Mouse (Mus musculus) embryonic stem cell, embryonic (primary cell): Measurements from ENCODE around the gene Fndc7.
"Not testable (repeated sequence)": the region's sequence is repeated elsewhere in the genome, so short reads cannot be mapped to it uniquely, and the experiment has no call there.

Experiments
- CTCF ChIA-PET, 4 experiments: fragments of 300-600 bp in 2 of 4; fragments of 350-600 bp in 2 of 4; sonication (Branson Sonifier 250); formaldehyde crosslinking; loops; one replicate each; lab custom pipeline; 2022; ENCODE audit warnings: inconsistent platforms in 2 of 4; lab: Charles Lee
- POLR2A ChIA-PET, 4 experiments: fragments of 300-600 bp in 2 of 4; fragments of 350-600 bp in 2 of 4; sonication (Branson Sonifier 250); formaldehyde crosslinking; loops; one replicate each; lab custom pipeline; 2022; ENCODE audit warnings: antibody characterized with exemption in 4 of 4, inconsistent platforms in 1 of 4; lab: Charles Lee

Fndc7 gene

DNA sequence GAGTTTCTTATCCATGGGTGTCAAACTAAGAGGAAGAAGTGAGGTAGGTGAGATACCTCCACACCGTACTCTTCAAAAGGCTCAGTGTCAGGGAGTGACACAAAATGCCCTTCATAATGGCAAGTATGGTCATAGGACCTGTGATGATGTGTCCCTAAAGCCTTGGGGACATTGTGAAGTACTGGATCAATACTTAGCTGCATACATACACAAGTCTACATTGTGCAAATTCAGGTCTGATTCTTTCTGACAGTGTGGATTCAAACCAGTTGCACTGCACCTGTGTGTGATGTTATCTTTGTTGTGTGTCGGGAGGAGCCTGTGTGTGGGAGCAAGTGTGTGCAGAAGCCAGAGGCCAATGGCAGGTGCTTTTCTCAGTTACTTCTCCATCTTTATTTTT is 38.7 kb downstream of the Fndc7 start:
- CTCF ChIA-PET = interaction anchor here in 1 of 4 experiments (0.6 kb wide), 1 partner anchor 74 kb away, joined by 4 read pairs; no protein-coding TSS in a partner anchor
- POLR2A ChIA-PET = interaction anchor here in 1 of 4 experiments (1.6 to 1.7 kb wide), 2 partner anchors 11 to 60 kb away, joined by 5 to 6 read pairs; partner anchors contain the start of genes Prpf38b and Stxbp3

- ChIA-PET POLR2A (interaction anchor here in 1 of 4 experiments (1.6 kb wide), 1 partner anchor 10 kb away, joined by 5 read pairs; the partner anchor contains the start of gene Stxbp3), CTCF (no interaction called here)
Observed at GRCm38 (mm10) chr3:108850506-108850905, 39.3 kb downstream of the Fndc7 start.

- ChIA-PET POLR2A (no interaction called here), CTCF (no interaction called here)
Observed at GRCm38 (mm10) chr3:108846616-108847015, 43.2 kb downstream of the Fndc7 start.

DNA sequence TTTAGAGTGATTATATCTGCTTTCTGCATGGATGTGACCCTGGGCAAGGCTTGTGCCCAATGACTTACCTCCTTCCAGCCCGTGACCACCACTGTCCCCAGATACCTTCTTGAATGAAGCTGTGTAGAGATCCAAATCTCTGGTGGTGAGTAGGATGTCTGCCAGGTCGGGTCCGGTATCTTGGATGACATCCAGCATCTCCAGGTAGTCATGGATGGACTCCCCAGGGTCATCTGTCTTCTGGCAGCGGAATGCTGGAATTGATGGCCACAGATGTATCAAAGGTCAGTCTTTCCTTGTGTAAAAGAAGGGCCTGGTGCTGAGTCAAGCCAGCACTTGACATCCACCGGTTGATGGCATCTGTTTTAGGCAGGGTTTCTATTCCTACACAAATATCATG is 45.3 kb downstream of the Fndc7 start:
- CTCF ChIA-PET = interaction anchor here in 1 of 4 experiments (1.0 kb wide), 1 partner anchor 12 kb away, joined by 6 read pairs; no protein-coding TSS in a partner anchor
- POLR2A ChIA-PET = interaction anchor here in 2 of 4 experiments (0.5 to 2.0 kb wide), 2 partner anchors 12 to 65 kb away, joined by 3 to 4 read pairs; no protein-coding TSS in a partner anchor

DNA sequence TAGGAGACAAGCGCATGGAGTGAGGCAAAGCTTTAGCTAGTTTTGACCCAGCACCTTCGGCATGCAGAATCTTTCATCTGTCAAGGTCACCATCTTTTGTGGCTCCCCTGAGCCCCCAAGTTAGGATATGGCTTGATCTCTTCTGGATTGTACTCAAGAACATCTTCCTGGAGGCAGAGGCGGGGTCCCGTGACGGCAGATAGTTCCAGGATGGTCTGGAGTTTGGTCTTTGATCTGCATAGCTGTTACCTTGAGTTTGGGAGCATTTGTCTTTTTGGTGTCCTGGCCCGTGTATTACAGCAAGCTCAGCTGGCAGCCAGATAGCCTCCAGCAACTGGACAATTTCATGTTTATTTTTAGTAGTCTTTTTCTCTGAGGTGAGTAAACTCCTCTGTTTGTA is 45.8 kb downstream of the Fndc7 start:
- ChIA-PET CTCF (interaction anchor here in 1 of 4 experiments (0.6 to 1.1 kb wide), 2 partner anchors 12 to 183 kb away, joined by 3 to 4 read pairs; partner anchors contain the start of gene Fam102b), POLR2A (interaction anchor here in 2 of 4 experiments (0.9 to 2.0 kb wide), 2 partner anchors 8 to 12 kb away, joined by 3 to 4 read pairs; no protein-coding TSS in a partner anchor)

- ChIA-PET CTCF (interaction anchor here in 3 of 4 experiments (0.6 to 2.2 kb wide), 18 partner anchors 12 to 351 kb away, joined by 3 to 23 read pairs (median 4); partner anchors contain the start of genes Prpf38b (in 2 of the 3) and Fam102b (in 1 of the 3)), POLR2A (interaction anchor here (0.6 to 2.1 kb wide), 30 partner anchors 10 to 407 kb away, joined by 3 to 19 read pairs (median 4); partner anchors contain the start of genes Prpf38b (in 3 of the 4), Gpsm2 (in 2 of the 4), Clcc1 (in 1 of the 4) and Fam102b (in 1 of the 4))
Observed at GRCm38 (mm10) chr3:108840716-108841054, 49.1 kb downstream of the Fndc7 start.

- ChIA-PET CTCF (interaction anchor here (0.6 to 2.2 kb wide), 26 partner anchors 9 to 909 kb away, joined by 3 to 23 read pairs (median 4); partner anchors contain the start of genes Prpf38b (in 2 of the 4), Fam102b (in 1 of the 4) and Gstm7 (in 1 of the 4)), POLR2A (interaction anchor here (0.6 to 2.1 kb wide), 34 partner anchors 10 to 407 kb away, joined by 3 to 19 read pairs (median 4); partner anchors contain the start of genes Prpf38b (in 3 of the 4), Gpsm2 (in 2 of the 4), Clcc1 (in 1 of the 4) and Fam102b (in 1 of the 4))
Observed at GRCm38 (mm10) chr3:108840000-108840715, 49.6 kb downstream of the Fndc7 start, which contains the start of gene Stxbp3. Gene Stxbp3 (minus strand): TSS chr3:108840526.

DNA sequence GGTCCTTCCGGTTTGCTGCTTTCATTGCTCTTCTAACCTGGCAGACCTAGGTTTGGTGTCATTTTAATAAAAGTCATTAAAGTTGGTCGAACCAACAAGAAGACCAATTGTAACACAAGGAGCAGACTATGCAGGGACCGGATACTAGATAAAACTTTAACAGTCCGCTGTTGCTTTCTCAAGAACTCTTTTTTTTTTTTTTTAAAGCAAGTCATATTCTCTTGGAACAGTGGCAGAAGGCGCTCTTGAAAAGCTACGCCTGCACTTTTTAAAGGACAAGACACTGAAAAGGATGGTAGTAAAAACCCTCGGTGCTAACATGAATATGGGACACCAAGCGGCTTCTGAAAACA is 50.2 kb downstream of the Fndc7 start:
- POLR2A ChIA-PET = interaction anchor here in 3 of 4 experiments (0.7 to 2.1 kb wide), 26 partner anchors 9 to 395 kb away, joined by 3 to 19 read pairs (median 4); partner anchors contain the start of genes Prpf38b (in 3 of the 3), Fam102b (in 1 of the 3), Gpsm2 (in 1 of the 3) and Sars (in 1 of the 3)
- CTCF ChIA-PET = interaction anchor here (0.6 to 2.2 kb wide), 11 partner anchors 8 to 908 kb away, joined by 3 to 23 read pairs (median 4); partner anchors contain the start of gene Gstm7 (in 1 of the 4)

GRCm38 (mm10) chr3:108838980-108839379 is 50.8 kb downstream of the Fndc7 start:
- ChIA-PET CTCF (no interaction called here), POLR2A (no interaction called here)

DNA sequence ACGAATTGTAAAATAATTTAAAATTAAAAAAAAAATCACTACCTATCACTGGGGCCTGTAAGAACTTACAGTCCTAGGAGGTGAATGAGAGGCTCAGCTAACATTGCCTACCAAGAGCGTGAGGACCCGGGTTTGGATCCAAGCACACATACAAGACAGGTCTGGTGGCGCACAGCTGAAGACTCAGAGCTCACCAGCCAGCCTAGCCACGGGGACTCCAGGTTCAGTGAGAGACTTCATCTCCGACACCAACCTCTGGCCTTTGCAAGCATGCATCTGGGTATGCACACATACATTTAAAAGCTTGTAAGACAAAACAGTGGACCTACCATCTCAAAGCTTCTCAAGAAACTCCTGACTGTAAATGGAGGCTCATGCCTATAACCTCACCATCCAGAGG is 52.9 kb downstream of the Fndc7 start:
- POLR2A ChIA-PET = interaction anchor here in 2 of 4 experiments (0.6 to 1.5 kb wide), 3 partner anchors 13 to 26 kb away, joined by 3 read pairs; no protein-coding TSS in a partner anchor

DNA sequence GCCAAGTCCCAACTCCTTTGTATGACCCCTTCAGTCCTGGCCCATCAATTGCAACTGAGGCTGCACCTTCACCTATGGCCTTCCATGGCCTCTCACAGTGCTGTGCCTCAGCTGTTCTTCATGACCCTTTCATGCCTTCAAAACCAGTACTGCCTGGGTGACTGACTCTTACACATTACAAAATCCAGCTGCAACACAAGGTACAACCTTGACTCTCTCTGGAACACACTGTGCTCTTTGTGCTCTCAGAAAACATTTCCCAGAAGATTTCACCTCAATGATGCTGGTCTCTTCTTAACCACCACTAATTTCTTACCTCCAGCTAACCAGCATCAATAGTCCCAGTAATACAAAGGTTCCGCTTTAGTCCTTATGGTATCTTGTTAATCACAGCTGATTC is 56.1 kb downstream of the Fndc7 start:
- CTCF ChIA-PET, POLR2A ChIA-PET: not testable (repeated sequence)

More for the DNA sequence above, 52.9 kb downstream of the Fndc7 start:
- CTCF ChIA-PET = no interaction called here

DNA sequence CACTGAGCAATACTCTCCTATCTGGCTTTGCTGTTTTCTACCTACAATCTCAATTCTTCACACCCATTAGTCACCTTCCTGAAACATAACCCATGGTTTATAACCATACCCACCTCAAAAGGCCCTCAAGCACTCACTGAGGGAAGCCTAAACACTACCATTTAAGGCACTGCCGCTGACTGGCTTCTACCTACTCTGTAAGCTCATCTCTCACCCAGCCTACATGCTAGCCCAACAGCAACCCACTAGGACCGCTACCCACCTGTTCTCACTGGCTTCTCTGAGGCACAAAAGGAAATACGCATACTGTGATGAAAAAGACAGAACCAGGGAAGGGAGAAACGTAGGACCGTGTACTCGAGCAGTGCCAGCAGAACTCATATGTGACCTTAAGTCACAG is 58.1 kb downstream of the Fndc7 start:
- POLR2A ChIA-PET = interaction anchor here in 3 of 4 experiments (0.6 to 2.5 kb wide), 3 partner anchors 8 to 387 kb away, joined by 3 to 12 read pairs (median 7); partner anchors contain the start of genes Sars (in 1 of the 3) and Stxbp3 (in 1 of the 3)
- CTCF ChIA-PET = interaction anchor here in 2 of 4 experiments (1.4 kb wide), 2 partner anchors 8 kb away, joined by 3 to 5 read pairs; partner anchors contain the start of gene Stxbp3 (in 2 of the 2)

GRCm38 (mm10) chr3:108830493-108830892 is 59.3 kb downstream of the Fndc7 start:
- ChIA-PET POLR2A (interaction anchor here in 3 of 4 experiments (0.5 to 2.5 kb wide), 8 partner anchors 10 to 386 kb away, joined by 3 to 18 read pairs (median 4); partner anchors contain the start of genes Stxbp3 (in 3 of the 3), Sars (in 1 of the 3) and Wdr47 (in 1 of the 3)), CTCF (interaction anchor here in 3 of 4 experiments (0.5 to 1.4 kb wide), 5 partner anchors 9 to 1280 kb away, joined by 3 to 5 read pairs (median 3); partner anchors contain the start of gene Stxbp3 (in 2 of the 3))

GRCm38 (mm10) chr3:108815631-108816030 is 74.2 kb downstream of the Fndc7 start:
- ChIA-PET POLR2A (interaction anchor here in 2 of 4 experiments (0.9 to 1.2 kb wide), 2 partner anchors 10 to 25 kb away, joined by 3 read pairs; partner anchors contain the start of gene Stxbp3 (in 1 of the 2)), CTCF (no interaction called here)

DNA sequence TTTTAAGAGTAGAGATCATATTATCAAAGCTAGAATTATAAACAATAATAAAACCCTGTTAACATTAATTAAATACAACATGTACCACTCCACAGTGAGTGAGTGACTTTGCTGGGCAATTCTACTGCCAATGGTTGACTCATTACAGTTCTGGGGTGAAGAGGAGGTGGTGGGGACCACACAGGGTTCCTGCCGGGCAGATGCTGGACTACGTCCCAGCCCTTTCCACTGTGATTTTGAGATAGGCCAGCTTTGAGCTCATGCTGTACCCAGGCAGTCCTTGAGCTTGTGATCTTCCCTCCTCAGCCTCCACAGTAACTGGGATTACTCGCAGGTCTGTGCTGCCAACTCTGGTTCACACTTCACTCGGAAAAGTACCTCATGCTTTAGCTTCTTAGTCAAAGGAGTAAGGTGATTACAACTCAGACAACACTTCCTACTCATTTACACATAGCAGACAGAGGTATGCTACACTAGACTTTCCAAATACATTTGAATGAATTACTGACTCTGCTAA is 79.0 kb downstream of the Fndc7 start:
- ChIA-PET CTCF (no interaction called here), POLR2A (interaction anchor here in 1 of 4 experiments (0.6 to 1.6 kb wide), 2 partner anchors 26 to 215 kb away, joined by 3 read pairs; no protein-coding TSS in a partner anchor)

GRCm38 (mm10) chr3:108805622-108806021 is 84.2 kb downstream of the Fndc7 start:
- ChIA-PET CTCF (interaction anchor here in 1 of 4 experiments (1.1 kb wide), 1 partner anchor 34 kb away, joined by 4 read pairs; the partner anchor contains the start of gene Stxbp3), POLR2A (interaction anchor here in 2 of 4 experiments (0.6 to 1.3 kb wide), 3 partner anchors 10 to 84 kb away, joined by 3 to 4 read pairs (median 3); partner anchors contain the start of gene Gpsm2 (in 1 of the 2))
